Mouse (Mus musculus): Measurements from ENCODE around the gene Mtch1. TPM values are rescaled to one million over a fixed set of nuclear protein-coding genes. Genes with fewer than 3 reads are reported as not detected.

The Mtch1 gene
- polyA plus RNA-seq, 1 experiment, result 138 TPM

GRCm38 (mm10) chr17:29385746-29386145 is 38.0 kb upstream of the Mtch1 start:
- TF ChIP-seq CTCF (IDR thresholded peaks at IDR 0.05; ENCODE audit: low read depth, low read length) (no peak), POLR2A (IDR thresholded peaks at IDR 0.05; ENCODE audit: borderline replicate concordance, low read depth, low read length) (no peak)
- no peak overlapping the region for H3K4me3 ChIP-seq (ENCODE audit: insufficient read depth, low read length)
- peaks cover 15% of the 10 kb centered on the region for H3K4me1 ChIP-seq (ENCODE audit: control insufficient read depth, insufficient read depth, low read length)
- H3K27ac ChIP-seq (ENCODE audit: insufficient read depth, low read depth, low read length), result no peak overlapping the region

- no peak overlapping the region for H3K27ac ChIP-seq (ENCODE audit: insufficient read depth, low read depth, low read length)
- no peak overlapping the region for H3K4me3 ChIP-seq (ENCODE audit: insufficient read depth, low read length)
- TF ChIP-seq POLR2A (IDR thresholded peaks at IDR 0.05; ENCODE audit: borderline replicate concordance, low read depth, low read length) (no peak), CTCF (IDR thresholded peaks at IDR 0.05; ENCODE audit: low read depth, low read length) (no peak)
- peaks cover 22% of the 10 kb centered on the region for H3K4me1 ChIP-seq (ENCODE audit: control insufficient read depth, insufficient read depth, low read length)
Observed at GRCm38 (mm10) chr17:29384850-29385438, 37.2 kb upstream of the Mtch1 start.

GRCm38 (mm10) chr17:29383923-29384322 is 36.2 kb upstream of the Mtch1 start:
- Histone ChIP-seq H3K27ac (ENCODE audit: insufficient read depth, low read depth, low read length) (no peak overlapping the region), H3K4me1 (ENCODE audit: control insufficient read depth, insufficient read depth, low read length) (peaks cover 26% of the 10 kb centered on the region), H3K4me3 (ENCODE audit: insufficient read depth, low read length) (no peak overlapping the region)
- TF ChIP-seq POLR2A (IDR thresholded peaks at IDR 0.05; ENCODE audit: borderline replicate concordance, low read depth, low read length), result no peak
- TF ChIP-seq CTCF (IDR thresholded peaks at IDR 0.05; ENCODE audit: low read depth, low read length), result no peak

- peaks cover 26% of the 10 kb centered on the region for H3K4me1 ChIP-seq (ENCODE audit: control insufficient read depth, insufficient read depth, low read length)
- H3K4me3 ChIP-seq (ENCODE audit: insufficient read depth, low read length), result no peak overlapping the region
- no peak overlapping the region for H3K27ac ChIP-seq (ENCODE audit: insufficient read depth, low read depth, low read length)
- no peak for TF ChIP-seq POLR2A (IDR thresholded peaks at IDR 0.05; ENCODE audit: borderline replicate concordance, low read depth, low read length)
- no peak for TF ChIP-seq CTCF (IDR thresholded peaks at IDR 0.05; ENCODE audit: low read depth, low read length)
Observed at GRCm38 (mm10) chr17:29382417-29382816, 34.7 kb upstream of the Mtch1 start.

GRCm38 (mm10) chr17:29381472-29381871 is 33.7 kb upstream of the Mtch1 start:
- Histone ChIP-seq H3K4me1 (ENCODE audit: control insufficient read depth, insufficient read depth, low read length) (peaks cover 26% of the 10 kb centered on the region), H3K27ac (ENCODE audit: insufficient read depth, low read depth, low read length) (peak overlapping the region; percentile 74), H3K4me3 (ENCODE audit: insufficient read depth, low read length) (peak overlapping the region; percentile 43)
- TF ChIP-seq CTCF (IDR thresholded peaks at IDR 0.05; ENCODE audit: low read depth, low read length) (peak; percentile 44; the same call in 1 of the 2 replicates), POLR2A (IDR thresholded peaks at IDR 0.05; ENCODE audit: borderline replicate concordance, low read depth, low read length) (no peak)

- no peak for TF ChIP-seq POLR2A (IDR thresholded peaks at IDR 0.05; ENCODE audit: borderline replicate concordance, low read depth, low read length)
- TF ChIP-seq CTCF (IDR thresholded peaks at IDR 0.05; ENCODE audit: low read depth, low read length), result no peak
- Histone ChIP-seq H3K4me1 (ENCODE audit: control insufficient read depth, insufficient read depth, low read length) (peaks cover 26% of the 10 kb centered on the region), H3K27ac (ENCODE audit: insufficient read depth, low read depth, low read length) (peak overlapping the region; percentile 17; the same call in 1 of the 2 replicates), H3K4me3 (ENCODE audit: insufficient read depth, low read length) (no peak overlapping the region)
Observed at GRCm38 (mm10) chr17:29380241-29380640, 32.5 kb upstream of the Mtch1 start.

- no peak overlapping the region for H3K4me3 ChIP-seq (ENCODE audit: insufficient read depth, low read length)
- H3K27ac ChIP-seq (ENCODE audit: insufficient read depth, low read depth, low read length), result no peak overlapping the region
- H3K4me1 ChIP-seq (ENCODE audit: control insufficient read depth, insufficient read depth, low read length), result peaks cover 16% of the 10 kb centered on the region
- no peak for TF ChIP-seq CTCF (IDR thresholded peaks at IDR 0.05; ENCODE audit: low read depth, low read length)
- no peak for TF ChIP-seq POLR2A (IDR thresholded peaks at IDR 0.05; ENCODE audit: borderline replicate concordance, low read depth, low read length)
Observed at GRCm38 (mm10) chr17:29378056-29378455, 30.3 kb upstream of the Mtch1 start.

GRCm38 (mm10) chr17:29375871-29376270 is 28.1 kb upstream of the Mtch1 start:
- Histone ChIP-seq H3K27ac (ENCODE audit: insufficient read depth, low read depth, low read length) (no peak overlapping the region), H3K4me1 (ENCODE audit: control insufficient read depth, insufficient read depth, low read length) (peaks cover 11% of the 10 kb centered on the region), H3K4me3 (ENCODE audit: insufficient read depth, low read length) (no peak overlapping the region)
- TF ChIP-seq CTCF (IDR thresholded peaks at IDR 0.05; ENCODE audit: low read depth, low read length) (no peak), POLR2A (IDR thresholded peaks at IDR 0.05; ENCODE audit: borderline replicate concordance, low read depth, low read length) (no peak)

- no peak overlapping the region for H3K27ac ChIP-seq (ENCODE audit: insufficient read depth, low read depth, low read length)
- peak; percentile 92 for TF ChIP-seq CTCF (IDR thresholded peaks at IDR 0.05; ENCODE audit: low read depth, low read length)
- TF ChIP-seq POLR2A (IDR thresholded peaks at IDR 0.05; ENCODE audit: borderline replicate concordance, low read depth, low read length), result no peak
- H3K4me3 ChIP-seq (ENCODE audit: insufficient read depth, low read length), result no peak overlapping the region
- no peaks in the 10 kb centered on the region for H3K4me1 ChIP-seq (ENCODE audit: control insufficient read depth, insufficient read depth, low read length)
Observed at GRCm38 (mm10) chr17:29370984-29371723, 23.4 kb upstream of the Mtch1 start.

GRCm38 (mm10) chr17:29368726-29369125 is 21.0 kb upstream of the Mtch1 start:
- Histone ChIP-seq H3K27ac (ENCODE audit: insufficient read depth, low read depth, low read length) (no peak overlapping the region), H3K4me3 (ENCODE audit: insufficient read depth, low read length) (no peak overlapping the region), H3K4me1 (ENCODE audit: control insufficient read depth, insufficient read depth, low read length) (peaks cover 3% of the 10 kb centered on the region)
- TF ChIP-seq CTCF (IDR thresholded peaks at IDR 0.05; ENCODE audit: low read depth, low read length), result no peak
